Mouse (Mus musculus) cerebellum, adult 2 months (tissue): ENCODE measurements around the gene Mlxip.

ENCODE experiments used
- CTCF ChIP-seq: fragments of 200-500 bp; IDR thresholded peaks from 2 replicates; pipeline ENCODE4 v1.5.1; 2011; ENCODE audit warnings: low read depth, mild to moderate bottlenecking, control low read depth, low read length, moderate library complexity, borderline replicate concordance; ENCODE audit not compliant: insufficient read depth
- POLR2A ChIP-seq: fragments of 200-500 bp; IDR thresholded peaks from 2 replicates; pipeline ENCODE4 v1.6.1; 2011; ENCODE audit warnings: low read length, control low read depth, borderline replicate concordance; ENCODE audit not compliant: insufficient read depth

DNA sequence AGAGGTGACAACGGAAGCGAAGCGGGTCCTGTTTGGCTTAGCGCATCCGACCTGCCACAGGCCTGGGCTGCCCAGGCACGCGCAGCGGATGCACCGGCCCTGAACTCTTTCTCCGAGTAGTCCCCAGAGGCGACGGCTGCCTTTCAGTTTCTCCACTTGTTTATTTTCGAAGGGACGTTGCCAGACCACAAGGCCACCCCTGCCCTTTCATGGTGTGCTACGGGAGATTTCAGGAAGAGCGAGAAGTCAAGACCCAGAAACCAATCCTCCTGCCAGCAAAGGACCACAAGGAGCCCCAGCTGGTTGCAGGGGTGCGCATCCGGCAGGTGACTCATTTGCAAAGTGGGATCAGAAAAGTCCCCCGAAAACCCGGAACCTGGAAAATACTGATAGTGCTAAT is 12.6 kb upstream of the Mlxip start:
- TF ChIP-seq CTCF (no peak), POLR2A (no peak)
